Mouse (Mus musculus): ENCODE measurements at regions not wholly inside any gene's neighbourhood (a gene's known extent, or its start where the extent isn't known, plus 50 kb on each side); places are given as distances from the start of the nearest gene placed in this dataset.

DNA sequence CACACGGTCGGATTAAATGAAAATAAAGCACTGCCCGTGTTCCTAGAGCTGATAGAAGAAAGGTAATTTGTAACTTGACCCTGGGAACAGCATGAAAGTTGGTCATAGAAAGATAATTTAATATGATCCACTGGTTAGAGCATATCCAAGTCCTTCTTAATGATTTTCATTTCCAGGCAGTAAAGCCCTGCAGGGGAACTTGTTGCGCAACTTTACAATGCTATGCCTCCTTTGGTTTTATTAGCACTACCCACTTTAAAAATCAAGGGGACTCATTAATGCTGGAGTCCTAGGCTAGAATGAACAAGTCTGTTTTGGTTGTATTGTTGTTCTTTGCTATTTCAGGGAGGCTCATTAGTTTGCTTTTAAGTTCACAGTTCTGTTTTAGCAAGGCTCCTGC is 66.9 kb upstream of the Cerkl start:
- TF ChIP-seq CTCF (IDR thresholded peaks at IDR 0.05; ENCODE audit: low read depth, low read length): no peak
- no peak for TF ChIP-seq GATA2 (IDR thresholded peaks at IDR 0.05; ENCODE audit: borderline replicate concordance, low read depth, low read length)
- no peak for TF ChIP-seq POLR2AphosphoS5 (IDR thresholded peaks at IDR 0.05; ENCODE audit: insufficient replicate concordance, low read depth, low read length)
- TF ChIP-seq GATA1 (IDR thresholded peaks at IDR 0.05; ENCODE audit: borderline replicate concordance, low read length): no peak
